Mouse (Mus musculus): ENCODE results near the gene Kdm7a.

DNA sequence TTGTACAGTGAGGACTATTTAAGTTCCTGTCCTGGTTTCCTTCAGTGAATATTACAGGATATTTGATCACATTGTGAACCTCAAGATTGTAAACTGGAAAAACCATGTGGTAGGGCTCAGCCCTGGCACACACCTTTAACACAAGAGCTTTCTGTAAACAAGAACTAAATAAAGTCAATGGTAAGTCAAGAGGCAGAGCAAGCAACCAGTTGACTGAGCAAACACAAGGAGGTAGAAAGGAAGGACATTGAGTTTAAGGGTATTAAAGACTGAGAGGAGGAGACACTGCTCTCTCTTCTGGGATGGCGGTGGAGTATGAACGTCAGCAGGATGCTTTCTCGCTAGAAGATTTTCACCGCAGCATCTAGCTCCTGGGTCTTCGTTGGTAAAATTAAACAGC is 13.6 kb downstream of the Kdm7a start:
- TF ChIP-seq CTCF (IDR thresholded peaks at IDR 0.05; ENCODE audit: extremely low read depth, insufficient read length, insufficient replicate concordance, low read depth, low read length): no peak
- TF ChIP-seq POLR2A (IDR thresholded peaks at IDR 0.05; ENCODE audit: low read depth, low read length): no peak
